Mouse (Mus musculus): Measurements from ENCODE around the gene Bdh2. TPM values are rescaled to one million over a fixed set of nuclear protein-coding genes. Genes with fewer than 3 reads are reported as not detected.
A peak's percentile ranks its signal among the peaks of the same experiment; 100 is the strongest.

Bdh2 gene
- total RNA-seq, 4 experiments from 2014 or later = 2.0 to 5.4 (median 3.5) TPM

GRCm38 (mm10) chr3:135300081-135300480 is 19.1 kb downstream of the Bdh2 start:
- DNase-seq = no peak

DNA sequence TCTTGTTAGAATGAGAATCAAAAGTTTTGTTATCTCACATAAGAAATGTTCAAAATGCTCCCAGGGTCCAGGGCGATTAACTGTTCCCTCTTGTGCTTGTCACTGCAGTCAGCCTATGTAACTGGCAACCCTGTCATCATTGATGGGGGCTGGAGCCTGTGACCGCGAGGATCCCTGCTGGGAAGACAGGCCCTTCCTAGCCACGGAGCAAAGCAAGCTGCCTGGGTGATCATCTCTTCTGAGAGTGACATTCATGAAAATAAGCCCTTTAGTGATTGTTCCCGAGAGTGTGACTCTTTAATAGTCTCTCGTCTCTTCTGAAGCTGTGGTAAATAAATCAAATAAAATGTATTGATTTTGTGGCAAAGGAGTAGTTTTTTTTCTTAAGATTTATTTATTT is 23.0 kb downstream of the Bdh2 start:
- DNase-seq = no peak

DNA sequence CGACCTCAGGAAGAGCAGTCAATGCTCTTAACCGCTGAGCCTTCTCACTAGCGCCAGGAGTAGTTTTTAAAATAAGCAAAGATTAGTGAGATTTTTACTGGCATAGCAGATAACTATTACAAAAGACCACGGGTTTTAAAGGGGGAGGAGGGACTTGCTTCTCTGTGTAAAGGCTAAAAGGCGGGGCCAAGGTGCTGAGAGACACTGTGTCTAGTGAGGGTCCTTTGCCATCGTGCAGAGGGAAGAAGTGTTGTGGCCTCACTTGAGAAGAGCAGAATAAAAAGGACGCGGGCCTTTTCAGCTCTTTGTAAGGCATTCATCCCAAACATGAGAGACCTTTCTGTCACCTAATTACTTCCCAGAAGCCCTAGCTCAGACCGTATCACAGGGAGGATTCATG is 23.5 kb downstream of the Bdh2 start:
- DNase-seq = no peak

DNA sequence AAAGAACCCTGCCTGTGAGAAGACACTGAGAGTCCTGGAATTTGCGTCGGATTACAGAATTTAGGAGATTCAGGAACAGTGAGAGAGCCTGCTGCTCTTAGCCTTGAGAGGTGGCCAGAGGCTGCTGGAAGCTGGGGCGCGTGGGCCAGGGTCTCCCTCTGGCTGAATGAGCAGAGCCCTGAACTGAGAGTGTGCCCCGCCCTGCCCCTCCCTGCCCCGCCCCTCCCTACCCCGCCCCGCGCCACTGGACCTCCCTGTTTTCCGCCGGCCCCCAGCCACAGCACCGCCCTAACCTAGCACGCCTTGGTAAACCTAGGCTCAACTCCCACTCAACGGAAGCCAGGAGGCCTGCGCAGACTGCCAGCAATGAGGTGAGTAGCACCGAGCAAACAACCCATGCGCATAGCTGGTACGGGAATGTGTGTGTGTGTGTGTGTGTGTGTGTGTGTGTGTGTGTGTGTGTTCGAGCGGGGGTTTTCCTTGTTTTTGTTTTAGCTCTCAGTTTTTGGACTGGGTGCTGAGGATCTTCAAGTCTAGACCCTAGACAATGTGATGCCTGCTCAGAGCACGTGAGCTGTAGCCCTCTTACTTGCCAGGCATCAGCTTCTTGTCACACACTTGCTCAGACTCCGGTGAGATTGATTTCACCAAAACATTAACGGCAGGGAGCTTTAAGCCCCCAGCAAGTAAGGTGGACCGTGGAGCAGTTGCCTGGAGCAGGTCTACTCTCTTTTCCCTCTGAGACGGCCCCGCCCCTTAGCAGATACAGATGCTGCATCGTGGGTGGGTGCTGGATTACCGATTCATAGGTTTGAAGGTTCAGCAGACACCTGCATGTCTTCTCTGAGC is 26.6 kb downstream of the Bdh2 start, which contains the start of gene Slc9b2:
Gene Slc9b2, plus strand, starts transcription at position 290 of the 849 bp plus-strand sequence.
- no peak for DNase-seq

GRCm38 (mm10) chr3:135312916-135313491 is 32.0 kb downstream of the Bdh2 start:
- no peak for DNase-seq

GRCm38 (mm10) chr3:135313727-135314126 is 32.7 kb downstream of the Bdh2 start:
- no peak for DNase-seq

- no peak for DNase-seq
These were observed 33.8 kb downstream of the Bdh2 start for GRCm38 (mm10) chr3:135314811-135315210.

DNA sequence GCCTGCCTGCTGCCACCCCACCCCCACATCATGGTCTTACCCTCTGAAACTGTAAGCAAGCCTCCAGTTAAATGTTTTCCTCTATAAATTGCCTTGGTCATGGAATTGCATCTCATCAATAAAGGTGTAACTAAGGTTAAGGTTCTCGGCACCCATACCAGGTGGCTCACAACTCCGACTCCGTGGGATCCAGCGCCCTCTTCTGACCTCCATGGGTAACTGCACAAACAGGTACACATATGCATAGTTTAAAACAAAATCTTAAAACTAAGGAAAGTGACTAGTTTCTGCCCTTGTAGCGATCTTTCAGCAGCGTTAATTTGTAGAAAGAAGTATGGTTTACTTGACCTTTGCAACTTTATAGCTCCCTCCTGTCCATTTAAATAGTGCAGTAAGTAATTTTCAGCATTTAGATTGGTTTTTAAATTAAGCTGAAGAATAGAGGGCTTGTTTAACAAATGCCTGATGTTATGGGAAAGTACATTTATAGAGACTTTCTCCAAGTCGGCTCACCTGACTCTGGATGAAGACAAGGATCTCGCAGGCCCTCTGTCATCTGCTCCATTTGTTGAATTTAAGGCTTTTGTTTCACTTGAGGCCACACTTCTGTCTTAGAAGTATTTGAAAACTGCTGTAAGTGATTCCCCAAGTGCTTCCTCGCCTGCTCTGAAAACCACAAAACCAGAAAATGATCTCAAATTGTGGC is 34.9 kb downstream of the Bdh2 start:
- no peak for DNase-seq

GRCm38 (mm10) chr3:135318331-135318730 is 37.3 kb downstream of the Bdh2 start:
- DNase-seq = no peak

- no peak for DNase-seq
These were observed 43.3 kb downstream of the Bdh2 start for GRCm38 (mm10) chr3:135324354-135324753.

DNA sequence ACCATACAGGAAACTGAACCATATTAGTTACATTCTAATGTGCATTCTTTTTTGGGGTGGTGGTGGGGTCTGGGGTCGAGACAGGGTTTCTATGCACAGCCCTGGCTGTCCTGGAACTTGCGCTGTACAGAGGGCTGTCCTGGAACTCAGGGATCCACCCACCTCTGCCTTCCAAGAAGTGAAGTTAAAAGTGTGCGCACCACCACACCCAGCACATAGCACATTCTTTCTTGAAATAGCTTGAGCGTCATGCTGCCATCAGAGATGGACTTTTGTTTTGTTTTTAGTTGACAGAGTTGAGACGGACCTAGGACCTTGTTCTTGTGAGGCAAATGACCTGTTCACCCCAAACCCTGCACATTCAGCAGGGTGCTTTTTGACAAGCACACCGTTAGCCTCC is 46.2 kb downstream of the Bdh2 start:
- no peak for DNase-seq

- DNase-seq = no peak
These were observed 46.6 kb downstream of the Bdh2 start for GRCm38 (mm10) chr3:135327601-135328000.

DNA sequence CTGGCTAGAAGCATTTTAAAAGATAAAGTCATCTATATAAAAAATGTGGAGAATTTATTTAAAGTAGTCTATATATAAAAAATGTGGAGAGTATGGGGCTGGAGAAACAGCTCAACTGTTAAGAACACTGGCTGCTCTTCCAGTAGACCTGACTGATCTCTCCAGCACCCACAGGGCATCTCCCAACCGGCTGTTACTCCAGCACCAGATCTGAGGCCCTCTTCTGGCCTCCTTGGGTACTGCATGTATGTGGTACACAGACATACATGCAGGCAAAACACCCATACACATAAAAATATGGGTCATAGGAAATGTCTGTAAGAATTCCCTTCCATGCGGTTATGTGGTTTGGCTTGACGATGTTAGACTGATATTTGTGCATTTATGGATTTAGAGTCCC is 47.5 kb downstream of the Bdh2 start:
- peak; percentile 20 for DNase-seq

GRCm38 (mm10) chr3:135332691-135333090 is 51.7 kb downstream of the Bdh2 start:
- DNase-seq = no peak

- no peak for DNase-seq
These were observed 52.7 kb downstream of the Bdh2 start for GRCm38 (mm10) chr3:135333763-135334162.

DNA sequence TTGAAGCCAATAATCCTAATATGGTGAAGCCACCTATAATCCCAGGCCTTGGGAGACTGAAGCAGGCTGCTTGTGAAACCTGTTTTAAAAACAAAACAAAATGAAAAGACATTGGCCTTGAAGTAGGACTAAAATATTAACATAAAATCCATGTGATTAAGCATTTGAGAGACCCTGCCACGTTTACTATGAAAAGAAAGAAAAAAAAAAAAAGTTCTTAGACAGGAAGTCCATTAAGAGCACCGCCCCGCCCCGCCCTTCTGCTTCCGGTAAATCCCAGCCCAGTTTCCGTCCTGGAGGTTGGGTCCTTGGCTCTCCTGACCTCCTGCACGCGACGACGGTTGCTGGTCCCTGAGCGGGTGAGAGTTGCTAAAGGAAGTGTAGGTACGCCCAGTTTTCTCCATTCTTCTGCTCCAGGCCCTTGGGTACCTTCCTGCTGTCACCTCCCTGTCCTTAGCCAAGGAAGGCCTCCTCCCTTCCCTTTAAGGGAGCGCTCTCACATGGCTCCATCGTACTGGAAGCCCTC is 66.8 kb downstream of the Bdh2 start, which contains the start of gene Slc9b1:
Gene Slc9b1, plus strand, starts transcription at position 291 of the 526 bp plus-strand sequence.
- DNase-seq = no peak

DNA sequence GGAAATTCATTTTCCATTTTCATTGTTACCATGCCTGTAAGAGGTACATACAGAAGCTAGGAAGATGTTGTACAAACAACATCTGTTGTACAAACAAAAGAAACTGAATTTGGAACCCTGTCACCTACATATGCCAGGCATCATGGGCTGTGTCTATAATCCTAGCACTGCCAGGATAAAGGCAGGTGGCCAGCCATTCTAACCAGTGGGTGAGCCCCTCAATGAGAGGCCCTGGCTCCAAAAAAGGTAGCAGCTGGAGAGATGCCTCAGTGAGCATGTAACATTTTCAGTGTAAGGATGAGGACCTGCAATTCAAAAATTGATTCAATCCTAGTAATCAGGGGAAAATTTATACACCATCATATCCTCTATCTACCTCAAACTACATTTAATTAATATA is 68.0 kb downstream of the Bdh2 start:
- DNase-seq = no peak

- DNase-seq = no peak
These were observed 70.8 kb downstream of the Bdh2 start for GRCm38 (mm10) chr3:135351857-135352256.

Other genes starting within 250 kb of the Bdh2 start
- gene Cenpe, start 68.7 kb upstream of the Bdh2 start, total RNA-seq (2022) = 1 to 10 TPM; 1.1 to 3.7 (median 2.1) TPM
- 1 to 10 TPM in 3 of 4 experiments, under 1 TPM in 1; 0.94 to 2.0 (median 1.4) TPM for gene Slc9b2, start 26.5 kb downstream of the Bdh2 start, total RNA-seq (2022)
- gene Slc9b1, start 66.8 kb downstream of the Bdh2 start, total RNA-seq (2022) = under 1 TPM in 3 of 4 experiments, not detected in 1; 0.17 to 1.00 (median 0.92) TPM
- gene Cisd2, start 142.7 kb downstream of the Bdh2 start, total RNA-seq (2022) = 10 to 100 TPM; 30.2 to 34.4 (median 32.5) TPM
- gene Ube2d3, start 156.9 kb downstream of the Bdh2 start, total RNA-seq (2022) = 100 to 1,000 TPM; 299 to 393 (median 336) TPM
- gene Manba, start 204.4 kb downstream of the Bdh2 start, total RNA-seq (2022) = 10 to 100 TPM; 13.9 to 27.8 (median 18.3) TPM